Mouse (Mus musculus) C2C12 (cell line): ENCODE measurements at regions not wholly inside any gene's neighbourhood (a gene's known extent, or its start where the extent isn't known, plus 50 kb on each side); places are given as distances from the start of the nearest gene placed in this dataset.

ENCODE experiments used
- CEBPB ChIP-seq: IDR thresholded peaks from one replicate; pipeline ENCODE4 v1.6.1; 2011; ENCODE audit warnings: low read depth, mild to moderate bottlenecking, control low read depth, moderate library complexity
- CTCF ChIP-seq: IDR thresholded peaks from one replicate; pipeline ENCODE4 v1.5.1; 2011; ENCODE audit not compliant: control insufficient read depth, insufficient read depth, insufficient read length
- MAX ChIP-seq: IDR thresholded peaks from one replicate; pipeline ENCODE4 v1.6.1; 2011; ENCODE audit warnings: mild to moderate bottlenecking, control low read depth
- MYOD1 ChIP-seq: IDR thresholded peaks from one replicate; pipeline ENCODE4 v1.6.1; 2011; ENCODE audit warnings: low read depth; ENCODE audit not compliant: control insufficient read depth, insufficient read length
- MYOG ChIP-seq: IDR thresholded peaks from one replicate; pipeline ENCODE4 v1.6.1; 2011; ENCODE audit not compliant: control insufficient read depth, insufficient read length; ENCODE audit errors: extremely low read depth

- TF ChIP-seq MYOD1 (no peak), CTCF (no peak), CEBPB (no peak), MAX (no peak), MYOG (no peak)
Observed at GRCm38 (mm10) chr8:125357759-125358158, 211.8 kb downstream of the Sipa1l2 start.
